Mouse (Mus musculus): ENCODE results near the gene 9430007A20Rik. TPM values are rescaled to one million over a fixed set of nuclear protein-coding genes. Genes with fewer than 3 reads are reported as not detected.

9430007A20Rik gene
- polyA plus RNA-seq, 1 experiment from 2014 or later, result not detected

- no peak for ATAC-seq
- Histone ChIP-seq H3K4me1 (replicated peaks; ENCODE audit: control insufficient read depth, insufficient read depth, low read length) (no peaks in the 10 kb centered on the region), H3K36me3 (ENCODE audit: control insufficient read depth, insufficient read depth) (no peaks in the 10 kb centered on the region), H3K9ac (ENCODE audit: low read depth, low read length) (no peak overlapping the region), H3K27ac (ENCODE audit: low read depth, low read length) (no peak overlapping the region), H3K9me3 (ENCODE audit: control insufficient read depth) (no peaks in the 10 kb centered on the region), H3K4me2 (replicated peaks; ENCODE audit: low read depth) (no peak overlapping the region), H3K27me3 (replicated peaks; ENCODE audit: control insufficient read depth, insufficient read depth, low read length) (no peaks in the 10 kb centered on the region), H3K4me3 (ENCODE audit: low read depth, low read length) (no peak overlapping the region)
- 53% methylated on average over 2 of the region's 2 CpGs for WGBS
- TF ChIP-seq CTCF (IDR thresholded peaks at IDR 0.05; ENCODE audit: low read depth), result no peak
These were observed 41.6 kb downstream of the 9430007A20Rik start for GRCm38 (mm10) chr4:144561205-144561604.

DNA sequence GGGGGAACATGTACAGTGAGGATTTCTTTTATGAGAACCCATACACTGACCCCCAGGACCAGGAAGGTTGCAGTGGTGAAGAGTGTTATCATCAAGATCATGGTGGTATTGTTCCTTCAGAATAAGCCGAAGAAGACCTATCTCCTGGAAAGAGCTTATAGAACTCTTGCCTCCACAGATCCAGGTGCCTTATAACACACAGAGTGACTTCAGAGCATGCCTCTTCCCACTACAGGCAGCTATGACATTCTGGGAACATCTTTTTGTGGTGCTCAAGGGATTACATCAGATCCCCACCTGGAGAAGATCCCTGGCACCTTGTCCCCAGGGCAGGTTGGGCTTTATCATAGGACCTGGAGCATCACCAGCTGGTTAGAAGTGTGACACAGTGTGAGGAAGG, 45.4 kb downstream of the 9430007A20Rik start, which contains the start of gene Gm13124:
Gene Gm13124, minus strand, starts transcription at position 101 of the 400 bp plus-strand sequence.
- no peak within 1 kb of the TSS for H3K27ac ChIP-seq (ENCODE audit: low read depth, low read length)
- H3K9ac ChIP-seq (ENCODE audit: low read depth, low read length), result no peak within 1 kb of the TSS
- no peaks in the 10 kb centered on the region for H3K36me3 ChIP-seq (ENCODE audit: control insufficient read depth, insufficient read depth)
- no peaks in the 10 kb centered on the region for H3K27me3 ChIP-seq (replicated peaks; ENCODE audit: control insufficient read depth, insufficient read depth, low read length)
- no peak for ATAC-seq
- TF ChIP-seq CTCF (IDR thresholded peaks at IDR 0.05; ENCODE audit: low read depth), result no peak
- WGBS, result 94% methylated on average over 1 of the region's 1 CpGs
- no peaks in the 10 kb centered on the region for H3K9me3 ChIP-seq (ENCODE audit: control insufficient read depth)
- no peak within 1 kb of the TSS for H3K4me3 ChIP-seq (ENCODE audit: low read depth, low read length)
- no peaks in the 10 kb centered on the region for H3K4me1 ChIP-seq (replicated peaks; ENCODE audit: control insufficient read depth, insufficient read depth, low read length)
- H3K4me2 ChIP-seq (replicated peaks; ENCODE audit: low read depth), result no peak within 1 kb of the TSS

DNA sequence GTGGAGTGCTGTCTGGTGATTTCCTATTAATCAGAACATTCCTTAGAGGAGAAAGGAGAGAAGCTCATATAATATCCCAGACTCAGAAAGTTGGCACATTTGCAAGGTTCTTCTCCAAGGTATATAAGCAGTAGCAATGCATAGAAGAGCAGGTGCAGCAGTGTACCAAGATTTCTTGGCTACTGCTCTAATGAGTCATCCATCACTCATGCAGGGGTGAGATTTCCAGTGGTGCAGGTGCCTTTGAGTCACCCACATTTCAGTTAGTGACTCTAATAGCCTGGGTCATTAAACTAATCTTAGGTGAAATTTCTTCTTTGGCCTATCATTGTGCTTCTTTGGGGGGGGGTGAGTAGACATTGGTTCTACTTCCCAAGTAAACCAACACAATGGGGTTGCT, 48.1 kb downstream of the 9430007A20Rik start:
- no peak overlapping the region for H3K4me3 ChIP-seq (ENCODE audit: low read depth, low read length)
- no peaks in the 10 kb centered on the region for H3K36me3 ChIP-seq (ENCODE audit: control insufficient read depth, insufficient read depth)
- ATAC-seq, result no peak
- no peaks in the 10 kb centered on the region for H3K9me3 ChIP-seq (ENCODE audit: control insufficient read depth)
- H3K4me2 ChIP-seq (replicated peaks; ENCODE audit: low read depth), result no peak overlapping the region
- TF ChIP-seq CTCF (IDR thresholded peaks at IDR 0.05; ENCODE audit: low read depth), result no peak
- H3K4me1 ChIP-seq (replicated peaks; ENCODE audit: control insufficient read depth, insufficient read depth, low read length), result no peaks in the 10 kb centered on the region
- no peak overlapping the region for H3K27ac ChIP-seq (ENCODE audit: low read depth, low read length)
- no peak overlapping the region for H3K9ac ChIP-seq (ENCODE audit: low read depth, low read length)
- H3K27me3 ChIP-seq (replicated peaks; ENCODE audit: control insufficient read depth, insufficient read depth, low read length), result no peaks in the 10 kb centered on the region

Other genes with a start within 250 kb of the 9430007A20Rik start
- not detected in 2 replicates for gene Pramel5, start 239.3 kb upstream of the 9430007A20Rik start, polyA plus RNA-seq (2015; fragmentation: Nextera tagmentation; extraction: Ambion mirVana)
- gene Gm13128, start 189.6 kb upstream of the 9430007A20Rik start, polyA plus RNA-seq (2015; fragmentation: Nextera tagmentation; extraction: Ambion mirVana), result not detected in 2 replicates
- gene Gm13119, start 161.9 kb upstream of the 9430007A20Rik start, polyA plus RNA-seq (2015; fragmentation: Nextera tagmentation; extraction: Ambion mirVana), result not detected in 2 replicates
- gene Pramef20, start 141.9 kb upstream of the 9430007A20Rik start, polyA plus RNA-seq (2015; fragmentation: Nextera tagmentation; extraction: Ambion mirVana), result not detected in 2 replicates
- not detected in 2 replicates for gene Pramef12, start 111.4 kb upstream of the 9430007A20Rik start, polyA plus RNA-seq (2015; fragmentation: Nextera tagmentation; extraction: Ambion mirVana)
- gene 1700012P22Rik, start 81.0 kb upstream of the 9430007A20Rik start, polyA plus RNA-seq (2015; fragmentation: Nextera tagmentation; extraction: Ambion mirVana), result not detected in 2 replicates
- not detected in 2 replicates for gene Gm9944, start 66.5 kb upstream of the 9430007A20Rik start, polyA plus RNA-seq (2015; fragmentation: Nextera tagmentation; extraction: Ambion mirVana)
- gene Aadacl3, start 56.1 kb upstream of the 9430007A20Rik start, polyA plus RNA-seq (2015; fragmentation: Nextera tagmentation; extraction: Ambion mirVana), result not detected in 2 replicates
- not detected in 2 replicates for gene Gm13124, start 45.3 kb downstream of the 9430007A20Rik start, polyA plus RNA-seq (2015; fragmentation: Nextera tagmentation; extraction: Ambion mirVana)
- not detected in 2 replicates for gene Aadacl4, start 93.9 kb downstream of the 9430007A20Rik start, polyA plus RNA-seq (2015; fragmentation: Nextera tagmentation; extraction: Ambion mirVana)
- not detected in 2 replicates for gene Gm436, start 166.5 kb downstream of the 9430007A20Rik start, polyA plus RNA-seq (2015; fragmentation: Nextera tagmentation; extraction: Ambion mirVana)
- 9.3 and 9.7 TPM in 2 replicates for gene Gm13178, start 201.6 kb downstream of the 9430007A20Rik start, polyA plus RNA-seq (2015; fragmentation: Nextera tagmentation; extraction: Ambion mirVana)